Mouse (Mus musculus) forebrain, embryonic 16.5 days (tissue): ENCODE data around the gene AI464131. TPM values are rescaled to one million over a fixed set of nuclear protein-coding genes. Genes with fewer than 3 reads are reported as not detected.

Experiments used
- ATAC-seq: fragments of 200-750 bp; cut with Nextera tagmentation; 2 replicates; pipeline ENCODE4 v1.8.0; 2017; ENCODE audit warnings: mild to moderate bottlenecking, moderate library complexity
- H3K27ac ChIP-seq: fragments of 300-500 bp; sonication (generic); 2 replicates; pipeline ENCODE4 v1.5.1; 2014; ENCODE audit warnings: low read length, control low read depth
- H3K27me3 ChIP-seq: fragments of 300-500 bp; sonication (generic); replicated peaks from 2 replicates; pipeline ENCODE4 v1.6.1; 2014; ENCODE audit warnings: low read length; ENCODE audit not compliant: control insufficient read depth, insufficient read depth
- H3K36me3 ChIP-seq: fragments of 300-500 bp; sonication (generic); 2 replicates; pipeline ENCODE4 v1.6.1; 2014; ENCODE audit not compliant: control insufficient read depth, insufficient read depth
- H3K4me1 ChIP-seq: fragments of 300-500 bp; sonication (generic); replicated peaks from 2 replicates; pipeline ENCODE4 v1.6.1; 2014; ENCODE audit warnings: low read length; ENCODE audit not compliant: control insufficient read depth, insufficient read depth
- H3K4me2 ChIP-seq: fragments of 300-500 bp; sonication (generic); 2 replicates; pipeline ENCODE4 v1.6.1; 2014; ENCODE audit warnings: mild to moderate bottlenecking, low read length, control low read depth
- H3K4me3 ChIP-seq: fragments of 300-500 bp; sonication (generic); replicated peaks from 2 replicates; pipeline ENCODE4 v1.5.1; 2014; ENCODE audit warnings: mild to moderate bottlenecking, low read length, control low read depth
- H3K9ac ChIP-seq: fragments of 300-500 bp; sonication (generic); replicated peaks from 2 replicates; pipeline ENCODE4 v1.6.1; 2014; ENCODE audit warnings: low read depth, low read length, control low read depth
- H3K9me3 ChIP-seq: fragments of 300-500 bp; sonication (generic); 2 replicates; pipeline ENCODE4 v1.6.1; 2016; ENCODE audit warnings: low read length; ENCODE audit not compliant: control insufficient read depth
- WGBS: fragments of 180-500 bp; shearing (Covaris S2); extraction: QIAGEN DNeasy Blood & Tissue Kit; methylation state at CpG from one replicate; pipeline ENCODE4 v1.1.7; 2014; 5-methylcytosine and 5-hydroxymethylcytosine counted together
- polyA plus RNA-seq: library from polyadenylated mRNA; unstranded; fragments of >200 nt; fragmentation: Nextera tagmentation; extraction: Ambion mirVana; gene quantifications from 2 replicates; pipeline ENCODE4 v1.2.1, GENCODE M21; 2015

AI464131 gene
- polyA plus RNA-seq, result 2.8 and 3.4 TPM in 2 replicates

DNA sequence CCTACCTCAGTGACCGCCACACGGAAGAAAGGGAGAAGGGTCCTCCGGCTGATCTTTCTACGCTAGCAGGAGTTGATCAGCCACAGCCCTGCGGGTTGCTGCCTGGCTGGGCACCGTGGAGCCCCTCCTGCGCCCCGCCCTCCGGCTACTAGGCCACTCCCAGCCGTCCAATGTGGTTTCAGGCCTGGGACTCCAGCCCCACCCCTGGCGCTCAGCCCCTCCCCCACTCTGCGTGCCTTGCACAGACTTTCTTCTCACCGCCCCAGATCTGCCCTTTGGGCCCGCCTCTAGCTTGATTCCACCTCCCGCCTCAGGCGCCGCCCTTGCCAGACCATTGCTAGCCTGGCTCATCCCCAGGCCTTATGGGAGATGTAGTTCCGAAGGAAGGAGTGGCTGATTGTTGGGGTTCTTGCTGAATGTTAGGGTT, at the start of gene AI464131:
TSS of gene AI464131 (minus strand) at position 91 of the 427 bp plus-strand sequence.
- no peaks in the 10 kb centered on the region for H3K9me3 ChIP-seq
- WGBS, result 3% methylated on average over 16 of the region's 18 CpGs
- H3K36me3 ChIP-seq, result no peaks in the 10 kb centered on the region
- H3K9ac ChIP-seq, result peak within 1 kb of the TSS; percentile 44; the same call in 1 of the 2 replicates
- H3K4me1 ChIP-seq, result peaks cover 40% of the 10 kb centered on the region
- ATAC-seq, result peak; percentile 86
- H3K27ac ChIP-seq, result no peak within 1 kb of the TSS
- peak within 1 kb of the TSS; percentile 50 for H3K4me2 ChIP-seq
- H3K27me3 ChIP-seq, result peaks cover 35% of the 10 kb centered on the region
- H3K4me3 ChIP-seq, result peak within 1 kb of the TSS; percentile 39

- ATAC-seq, result 0 out of 2 replicates have a peak, but pooled peaks have one; percentile 48
- H3K4me2 ChIP-seq, result no peak overlapping the region
- H3K36me3 ChIP-seq, result no peaks in the 10 kb centered on the region
- no peak overlapping the region for H3K27ac ChIP-seq
- no peaks in the 10 kb centered on the region for H3K9me3 ChIP-seq
- H3K9ac ChIP-seq, result no peak overlapping the region
- WGBS, result 39% methylated on average over 6 of the region's 6 CpGs
- H3K27me3 ChIP-seq, result no peaks in the 10 kb centered on the region
- H3K4me1 ChIP-seq, result peaks cover 20% of the 10 kb centered on the region
- H3K4me3 ChIP-seq, result no peak overlapping the region
These were observed 49.7 kb upstream of the AI464131 start for GRCm38 (mm10) chr4:41552529-41552928.

DNA sequence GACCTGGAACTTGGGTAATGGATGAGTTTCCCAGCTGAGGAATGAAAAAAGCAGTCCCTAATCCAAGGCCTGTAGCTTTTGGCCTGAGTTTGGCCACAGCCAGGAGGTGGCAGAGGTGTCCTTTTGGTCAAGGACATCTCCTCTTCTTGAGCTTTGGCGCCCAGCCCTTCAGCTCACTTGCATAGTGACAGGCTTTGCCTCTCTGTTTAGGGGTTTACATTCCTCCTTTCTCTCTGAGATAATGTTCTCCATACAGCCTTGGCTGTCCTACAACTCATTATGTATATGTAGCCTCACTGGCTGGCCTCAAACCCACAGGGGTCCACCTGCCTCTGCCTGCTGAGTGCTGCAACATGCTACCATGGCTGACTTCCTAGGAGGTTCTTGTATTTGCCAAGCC, 44.2 kb upstream of the AI464131 start:
- Histone ChIP-seq H3K9me3 (no peaks in the 10 kb centered on the region), H3K36me3 (no peaks in the 10 kb centered on the region), H3K9ac (no peak overlapping the region), H3K27me3 (no peaks in the 10 kb centered on the region), H3K27ac (no peak overlapping the region), H3K4me2 (no peak overlapping the region), H3K4me3 (no peak overlapping the region), H3K4me1 (peaks cover 17% of the 10 kb centered on the region)
- WGBS, result 83% methylated on average over 1 of the region's 1 CpGs
- ATAC-seq, result no peak

- peak; percentile 36 for ATAC-seq
- H3K9me3 ChIP-seq, result no peaks in the 10 kb centered on the region
- WGBS, result 12% methylated on average over 8 of the region's 8 CpGs
- no peak overlapping the region for H3K4me2 ChIP-seq
- H3K27me3 ChIP-seq, result no peaks in the 10 kb centered on the region
- H3K4me1 ChIP-seq, result peaks cover 17% of the 10 kb centered on the region
- no peak overlapping the region for H3K9ac ChIP-seq
- no peaks in the 10 kb centered on the region for H3K36me3 ChIP-seq
- H3K4me3 ChIP-seq, result no peak overlapping the region
- H3K27ac ChIP-seq, result no peak overlapping the region
These were observed 43.1 kb upstream of the AI464131 start for GRCm38 (mm10) chr4:41545985-41546384.

- Histone ChIP-seq H3K9me3 (no peaks in the 10 kb centered on the region), H3K9ac (no peak overlapping the region), H3K36me3 (no peaks in the 10 kb centered on the region), H3K4me3 (no peak overlapping the region), H3K27me3 (no peaks in the 10 kb centered on the region), H3K4me2 (no peak overlapping the region), H3K27ac (no peak overlapping the region), H3K4me1 (peaks cover 11% of the 10 kb centered on the region)
- ATAC-seq, result no peak
- 74% methylated on average over 8 of the region's 8 CpGs for WGBS
These were observed 39.3 kb upstream of the AI464131 start for GRCm38 (mm10) chr4:41542136-41542535.

DNA sequence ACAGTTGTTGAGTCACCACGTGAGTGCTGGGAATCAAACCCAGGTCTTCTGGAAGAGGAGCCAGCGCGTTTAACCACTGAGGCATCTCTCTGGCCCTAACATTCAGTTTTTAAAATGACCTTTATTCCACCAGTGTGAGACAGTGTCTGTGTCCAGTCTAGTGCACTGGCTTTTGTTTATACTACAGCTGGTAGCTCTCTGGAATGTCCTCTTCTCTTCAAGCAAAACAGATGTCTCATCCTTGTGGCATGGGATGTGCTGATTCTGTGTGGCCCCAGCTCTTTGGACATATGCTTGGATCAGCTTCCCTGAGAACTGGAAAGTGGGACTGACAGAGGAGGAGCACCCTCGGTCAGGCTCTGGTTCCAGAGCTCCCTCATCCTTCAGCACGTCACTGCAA, 32.0 kb upstream of the AI464131 start:
- H3K4me1 ChIP-seq, result no peaks in the 10 kb centered on the region
- no peaks in the 10 kb centered on the region for H3K36me3 ChIP-seq
- WGBS, result 83% methylated on average over 5 of the region's 5 CpGs
- H3K4me2 ChIP-seq, result no peak overlapping the region
- no peaks in the 10 kb centered on the region for H3K27me3 ChIP-seq
- ATAC-seq, result no peak
- H3K4me3 ChIP-seq, result no peak overlapping the region
- H3K9ac ChIP-seq, result no peak overlapping the region
- H3K27ac ChIP-seq, result no peak overlapping the region
- no peaks in the 10 kb centered on the region for H3K9me3 ChIP-seq

DNA sequence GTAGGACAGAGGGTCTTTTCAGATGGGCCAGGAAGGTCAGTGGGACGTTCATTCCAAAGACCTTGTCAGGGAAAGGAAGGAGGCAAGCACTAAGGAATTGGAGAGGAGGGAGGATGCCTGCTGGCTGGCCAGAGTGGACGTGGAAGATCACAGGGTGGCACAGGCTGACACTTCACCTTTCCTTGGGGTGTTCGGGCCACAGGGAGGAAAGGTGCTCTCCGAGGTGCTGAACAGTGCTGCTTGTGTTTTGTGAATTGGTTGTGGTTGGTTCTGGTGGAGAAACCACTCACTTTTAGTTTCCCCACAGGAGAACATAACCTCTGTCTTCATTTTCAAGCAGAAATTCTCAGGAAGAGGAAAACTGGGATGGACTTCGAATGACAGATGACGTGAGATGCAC, 29.5 kb upstream of the AI464131 start:
- H3K36me3 ChIP-seq, result no peaks in the 10 kb centered on the region
- no peak overlapping the region for H3K4me2 ChIP-seq
- H3K9ac ChIP-seq, result no peak overlapping the region
- peaks cover 14% of the 10 kb centered on the region for H3K4me1 ChIP-seq
- no peak for ATAC-seq
- no peak overlapping the region for H3K4me3 ChIP-seq
- H3K27ac ChIP-seq, result no peak overlapping the region
- no peaks in the 10 kb centered on the region for H3K9me3 ChIP-seq
- WGBS, result 30% methylated on average over 6 of the region's 6 CpGs
- H3K27me3 ChIP-seq, result no peaks in the 10 kb centered on the region

DNA sequence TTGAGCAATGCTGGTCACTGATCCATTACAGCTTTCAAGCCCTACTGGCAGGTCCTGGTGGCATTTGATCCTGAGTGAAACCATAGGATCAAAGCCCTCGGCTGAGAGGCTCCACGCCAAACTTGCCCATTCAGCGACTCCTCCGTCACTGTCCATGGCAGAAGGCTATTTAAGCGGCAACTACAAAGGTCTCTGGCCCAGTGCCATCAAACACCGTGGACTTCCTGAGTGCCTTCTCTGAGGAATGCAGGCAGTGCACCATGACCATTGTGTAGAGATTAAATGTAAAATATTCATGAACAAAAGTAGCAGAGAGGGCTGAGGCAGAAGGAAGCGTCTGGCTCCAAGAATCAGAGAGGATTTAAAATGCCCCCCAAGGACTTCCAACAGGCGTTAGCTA, 25.1 kb upstream of the AI464131 start:
- Histone ChIP-seq H3K27me3 (no peaks in the 10 kb centered on the region), H3K27ac (no peak overlapping the region), H3K4me2 (no peak overlapping the region), H3K9me3 (no peaks in the 10 kb centered on the region), H3K4me3 (no peak overlapping the region), H3K9ac (no peak overlapping the region), H3K4me1 (peaks cover 24% of the 10 kb centered on the region), H3K36me3 (no peaks in the 10 kb centered on the region)
- 12% methylated on average over 8 of the region's 8 CpGs for WGBS
- no peak for ATAC-seq

DNA sequence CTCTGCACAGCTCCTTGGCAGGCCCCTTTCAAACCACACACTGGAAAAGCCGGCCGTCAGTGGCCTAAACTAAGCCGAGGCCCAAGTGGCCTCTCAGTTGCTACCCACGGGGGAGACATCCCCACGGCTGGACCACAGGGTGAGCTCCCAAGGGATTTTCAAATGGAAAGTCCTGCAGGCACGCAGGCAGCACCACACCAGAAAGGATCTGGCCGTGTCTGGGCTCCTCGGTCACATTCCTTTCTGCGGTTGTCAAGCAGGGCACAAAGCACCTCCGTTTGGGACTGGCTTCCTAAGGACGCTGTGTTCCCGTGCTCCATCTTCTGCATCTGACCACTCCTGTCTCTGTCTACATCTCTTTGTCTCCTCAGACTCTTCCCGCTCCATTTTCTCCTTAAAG, 24.2 kb upstream of the AI464131 start:
- peak; percentile 25 for ATAC-seq
- Histone ChIP-seq H3K9ac (peak overlapping the region; percentile 35; the same call in 1 of the 2 replicates), H3K9me3 (no peaks in the 10 kb centered on the region), H3K4me3 (no peak overlapping the region), H3K27ac (no peak overlapping the region), H3K4me1 (peaks cover 24% of the 10 kb centered on the region), H3K4me2 (no peak overlapping the region), H3K36me3 (no peaks in the 10 kb centered on the region), H3K27me3 (no peaks in the 10 kb centered on the region)
- 19% methylated on average over 13 of the region's 13 CpGs for WGBS

- Histone ChIP-seq H3K9me3 (no peaks in the 10 kb centered on the region), H3K4me1 (peaks cover 24% of the 10 kb centered on the region), H3K9ac (no peak overlapping the region; the same call in 1 of the 2 replicates), H3K36me3 (no peaks in the 10 kb centered on the region), H3K27ac (no peak overlapping the region), H3K4me3 (no peak overlapping the region), H3K4me2 (no peak overlapping the region), H3K27me3 (no peaks in the 10 kb centered on the region)
- ATAC-seq, result peak; percentile 20
- 18% methylated on average over 7 of the region's 7 CpGs for WGBS
These were observed 23.7 kb upstream of the AI464131 start for GRCm38 (mm10) chr4:41526553-41526952.
